Mouse (Mus musculus): ENCODE data around the gene Lrtm2.
"Not testable (repeated sequence)": the region's sequence is repeated elsewhere in the genome, so short reads cannot be mapped to it uniquely, and the experiment has no call there.

The Lrtm2 gene

GRCm38 (mm10) chr6:119330506-119330905 lies at the start of gene Lrtm2:
Gene Lrtm2, minus strand, starts transcription at chr6:119330766.
- no peak for DNase-seq (ENCODE audit: low read depth)

GRCm38 (mm10) chr6:119378631-119379030 lies 48.1 kb upstream of the Lrtm2 start:
- no peak for DNase-seq (ENCODE audit: low read depth)

GRCm38 (mm10) chr6:119377613-119378012 lies 47.0 kb upstream of the Lrtm2 start:
- no peak for DNase-seq (ENCODE audit: low read depth)

- no peak for DNase-seq (ENCODE audit: low read depth)
These were observed 44.5 kb upstream of the Lrtm2 start for GRCm38 (mm10) chr6:119375035-119375434.

- DNase-seq (ENCODE audit: low read depth) = no peak
These were observed 42.6 kb upstream of the Lrtm2 start for GRCm38 (mm10) chr6:119373000-119373705.

- DNase-seq (ENCODE audit: low read depth) = no peak
These were observed 41.7 kb upstream of the Lrtm2 start for GRCm38 (mm10) chr6:119372237-119372636.

- no peak for DNase-seq (ENCODE audit: low read depth)
These were observed 41.1 kb upstream of the Lrtm2 start for GRCm38 (mm10) chr6:119371624-119372023.

- no peak for DNase-seq (ENCODE audit: low read depth)
These were observed 36.8 kb upstream of the Lrtm2 start for GRCm38 (mm10) chr6:119367382-119367781.

- DNase-seq (ENCODE audit: low read depth) = not testable (repeated sequence)
These were observed 36.2 kb upstream of the Lrtm2 start for GRCm38 (mm10) chr6:119366800-119367199.

GRCm38 (mm10) chr6:119363593-119363992 lies 33.0 kb upstream of the Lrtm2 start:
- no peak for DNase-seq (ENCODE audit: low read depth)

- peak; percentile 74 for DNase-seq (ENCODE audit: low read depth)
These were observed 30.5 kb upstream of the Lrtm2 start for GRCm38 (mm10) chr6:119360925-119361702.

- DNase-seq (ENCODE audit: low read depth) = not testable (repeated sequence)
These were observed 29.7 kb upstream of the Lrtm2 start for GRCm38 (mm10) chr6:119360250-119360649.

GRCm38 (mm10) chr6:119358020-119358571 lies 27.5 kb upstream of the Lrtm2 start:
- no peak for DNase-seq (ENCODE audit: low read depth)

GRCm38 (mm10) chr6:119352501-119352900 lies 21.9 kb upstream of the Lrtm2 start:
- DNase-seq (ENCODE audit: low read depth) = no peak

GRCm38 (mm10) chr6:119351656-119352055 lies 21.1 kb upstream of the Lrtm2 start:
- DNase-seq (ENCODE audit: low read depth) = no peak

- DNase-seq (ENCODE audit: low read depth) = no peak
These were observed 20.2 kb upstream of the Lrtm2 start for GRCm38 (mm10) chr6:119350703-119351198.

- DNase-seq (ENCODE audit: low read depth) = peak; percentile 45
These were observed 17.7 kb upstream of the Lrtm2 start for GRCm38 (mm10) chr6:119348234-119348633.

- DNase-seq (ENCODE audit: low read depth) = no peak
These were observed 17.2 kb upstream of the Lrtm2 start for GRCm38 (mm10) chr6:119347813-119348212.

GRCm38 (mm10) chr6:119346257-119346656 lies 15.7 kb upstream of the Lrtm2 start:
- DNase-seq (ENCODE audit: low read depth) = no peak

GRCm38 (mm10) chr6:119341409-119341808 lies 10.8 kb upstream of the Lrtm2 start:
- no peak for DNase-seq (ENCODE audit: low read depth)

- DNase-seq (ENCODE audit: low read depth) = no peak
These were observed 7.8 kb upstream of the Lrtm2 start for GRCm38 (mm10) chr6:119338121-119338912.

GRCm38 (mm10) chr6:119337287-119337686 lies 6.7 kb upstream of the Lrtm2 start:
- DNase-seq (ENCODE audit: low read depth) = no peak

Data from c-Kit-positive CD71-positive TER-119-negative erythroid progenitor cells, embryonic 14.5 days (primary cell).